Mouse (Mus musculus): ENCODE data around the gene Marco.

The Marco gene

DNA sequence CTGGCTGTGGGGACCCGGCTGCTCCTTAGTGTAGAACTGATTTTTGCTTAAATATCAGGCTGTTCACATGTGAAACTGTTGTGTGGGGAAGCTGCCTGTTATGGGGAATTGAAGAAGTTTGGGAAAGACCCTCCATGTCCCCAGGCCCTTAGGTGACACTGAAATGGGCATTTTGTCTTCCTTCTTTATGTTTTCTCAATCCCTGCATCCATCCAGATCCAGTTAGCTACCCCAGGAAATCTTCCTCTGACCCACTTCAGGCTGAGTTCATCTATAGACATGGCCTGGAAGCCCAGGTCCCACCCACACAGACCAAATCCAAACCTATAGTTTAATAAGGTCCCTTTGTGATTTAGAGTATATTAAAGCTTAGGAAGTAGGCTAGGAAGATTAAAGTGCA is at the start of gene Marco:
Gene Marco, minus strand, starts transcription at position 101 of the 400 bp plus-strand sequence.
- DNase-seq (ENCODE audit: low spot score): no peak

DNA sequence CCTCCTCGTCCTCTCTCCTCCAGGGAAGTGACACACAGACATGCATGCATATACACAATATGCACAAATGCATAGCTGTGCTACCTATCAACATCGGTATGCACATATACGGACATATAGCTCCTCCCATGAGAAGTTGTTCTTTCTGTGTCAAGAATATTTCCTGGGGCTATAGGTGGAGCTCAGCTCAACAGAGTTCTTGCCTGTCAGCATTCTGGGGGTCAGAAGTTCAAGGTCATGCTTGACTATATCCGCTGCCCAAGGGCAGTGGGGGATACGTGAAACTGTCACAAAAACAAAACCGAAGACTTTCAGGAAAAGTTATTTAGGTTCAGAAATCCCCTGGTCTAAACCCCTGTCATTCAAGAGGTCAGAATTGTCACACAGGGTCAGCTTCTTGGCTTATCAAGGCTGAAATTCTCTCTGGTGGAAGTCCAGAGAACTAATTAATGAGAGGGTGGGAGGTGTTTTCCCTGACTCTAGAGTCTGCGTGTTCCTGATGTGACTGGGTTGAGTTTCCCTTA is 34.7 kb upstream of the Marco start:
- DNase-seq (ENCODE audit: low spot score): no peak

DNA sequence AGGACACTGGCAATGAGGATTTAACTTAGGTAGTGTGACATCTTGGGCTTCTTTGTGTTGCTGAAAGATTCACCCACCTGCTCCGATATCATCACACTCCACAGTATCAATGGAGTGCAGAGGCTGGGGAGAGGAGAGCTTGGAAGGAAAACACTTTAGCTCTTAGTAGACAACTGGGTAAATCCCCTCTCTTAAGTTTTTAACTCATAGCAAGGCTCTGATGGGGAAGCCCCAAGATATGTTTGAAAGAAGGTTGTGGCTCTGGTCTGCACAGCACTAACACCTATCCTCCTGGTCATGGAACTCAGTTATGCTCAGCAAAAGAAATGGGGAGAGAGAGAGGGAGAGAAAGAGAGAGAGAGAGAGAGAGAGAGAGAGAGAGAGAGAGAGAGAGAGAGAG is 32.2 kb upstream of the Marco start:
- no peak for DNase-seq (ENCODE audit: low spot score)

DNA sequence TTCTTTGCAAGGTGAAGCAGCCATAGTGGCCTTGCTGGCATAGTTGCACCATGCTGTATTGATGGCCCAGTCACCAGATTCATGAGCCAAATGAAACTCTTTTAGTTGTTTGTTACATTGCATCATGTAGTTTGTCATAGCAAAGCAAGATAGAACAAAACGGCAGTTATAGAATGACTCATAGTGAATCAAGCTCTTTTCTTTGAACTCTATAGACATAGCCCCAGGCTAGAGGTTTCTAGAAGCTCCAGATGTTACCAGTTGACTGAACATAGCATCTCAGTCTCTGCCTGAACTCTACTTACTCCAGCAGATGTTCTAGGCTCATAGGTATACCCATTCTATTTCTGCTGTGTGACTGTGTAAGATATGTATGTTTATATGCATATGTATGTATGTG is 31.1 kb upstream of the Marco start:
- no peak for DNase-seq (ENCODE audit: low spot score)

DNA sequence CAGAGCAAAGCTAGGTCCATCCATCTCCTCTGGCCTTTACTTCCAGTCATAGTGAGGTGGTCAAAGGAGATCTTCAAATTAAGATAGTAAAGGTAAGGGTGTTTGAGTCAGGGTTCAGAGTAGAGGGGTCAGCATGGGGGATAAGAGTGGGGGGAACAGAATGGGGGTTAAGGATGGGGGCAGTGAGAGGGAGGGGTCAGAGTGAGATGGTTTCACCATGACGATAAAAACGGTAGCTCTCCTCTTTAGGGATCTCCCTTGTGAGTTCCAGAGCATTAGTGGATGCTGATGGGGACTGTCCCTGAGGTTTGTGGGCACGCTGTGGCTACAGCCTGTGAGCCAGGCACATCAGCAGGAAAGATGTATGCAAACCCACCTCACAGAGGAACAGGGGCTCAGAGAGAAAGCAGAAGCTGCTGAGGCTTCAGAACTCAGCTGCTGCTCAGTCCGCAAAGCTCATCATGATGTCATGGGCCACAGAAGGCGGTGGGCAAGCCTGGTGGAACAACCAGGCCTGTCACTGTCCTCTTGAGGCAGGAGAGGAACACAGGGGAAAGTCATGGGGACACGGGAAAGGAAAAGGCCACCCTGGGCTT is 27.6 kb upstream of the Marco start:
- DNase-seq (ENCODE audit: low spot score): no peak

DNA sequence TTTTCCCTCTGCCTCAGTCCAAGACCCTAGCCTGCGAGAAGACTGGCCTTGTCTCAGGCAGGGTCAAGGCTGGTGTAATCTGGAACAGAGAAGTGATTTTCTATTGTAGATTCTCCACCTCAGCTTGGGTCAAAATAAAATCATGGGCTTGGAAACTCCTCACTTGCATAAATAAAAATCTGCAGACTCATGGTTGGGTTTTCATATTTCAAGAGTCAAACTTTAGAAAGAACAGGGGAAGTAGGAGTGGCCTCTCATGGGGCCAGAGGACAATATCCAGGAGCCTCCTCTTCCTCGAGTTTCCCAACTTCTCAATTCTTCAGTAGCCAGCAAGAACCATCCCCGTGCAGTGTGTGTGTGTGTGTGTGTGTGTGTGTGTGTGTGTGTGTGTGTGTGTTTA is 26.9 kb upstream of the Marco start:
- no peak for DNase-seq (ENCODE audit: low spot score)

DNA sequence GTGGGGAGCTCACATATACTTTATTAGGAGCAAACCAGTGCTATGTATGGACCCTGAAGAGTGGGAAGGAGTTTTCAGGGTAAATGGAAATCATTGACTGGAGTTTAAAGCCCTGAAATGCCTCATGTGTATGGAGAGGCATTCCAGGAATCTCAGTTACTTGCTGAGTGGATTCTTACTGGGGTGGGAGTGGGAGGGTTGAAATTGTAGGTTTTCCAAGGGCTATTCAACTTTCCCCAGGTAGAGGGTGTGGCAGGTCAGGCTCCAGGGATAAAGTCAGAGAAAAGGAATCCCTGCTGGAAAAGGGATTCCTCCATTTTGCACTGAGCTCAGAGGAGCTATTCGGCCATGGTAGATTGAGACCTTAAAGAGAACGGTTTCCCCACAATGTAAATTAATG is 25.1 kb upstream of the Marco start:
- DNase-seq (ENCODE audit: low spot score): no peak

DNA sequence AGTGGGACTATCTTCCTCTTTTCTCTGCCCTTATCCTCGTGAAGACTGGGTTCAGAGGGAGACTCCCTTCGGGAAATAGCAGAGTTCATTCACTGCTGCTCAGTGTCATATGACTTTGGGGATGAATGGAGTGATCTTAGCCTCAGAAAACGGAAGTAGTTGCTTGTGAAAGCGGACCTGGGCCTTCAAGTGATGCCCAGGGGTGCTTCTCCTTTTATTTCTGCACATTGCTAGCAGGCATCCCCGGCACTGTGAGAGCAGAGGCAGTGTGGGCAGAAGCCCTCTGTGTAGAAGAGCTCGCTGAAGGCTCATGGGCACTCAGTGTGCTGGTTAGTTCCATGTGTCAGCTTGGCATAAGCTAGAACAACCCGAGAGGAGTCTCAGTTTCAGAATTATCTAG is 12.8 kb upstream of the Marco start:
- DNase-seq (ENCODE audit: low spot score): no peak

DNA sequence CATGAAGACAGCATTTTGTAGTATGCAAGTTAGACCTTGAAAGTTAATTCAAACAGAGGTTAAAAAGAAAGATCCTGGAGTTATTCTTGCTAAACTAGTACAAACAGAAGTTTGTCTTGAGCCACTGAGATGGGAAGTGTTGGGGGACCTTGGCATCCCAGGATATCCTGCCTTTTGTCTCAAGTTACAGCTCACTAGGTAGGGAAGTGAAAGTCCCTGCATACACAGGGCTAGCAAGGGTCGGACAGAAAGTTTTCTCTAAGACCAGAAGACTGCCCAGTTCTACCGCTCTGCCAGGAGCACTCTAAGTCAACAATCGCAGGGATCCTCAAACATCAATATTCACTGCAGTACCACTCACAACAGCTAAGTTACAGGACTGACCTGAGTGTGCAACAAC is 5.5 kb upstream of the Marco start:
- DNase-seq (ENCODE audit: low spot score): no peak

DNA sequence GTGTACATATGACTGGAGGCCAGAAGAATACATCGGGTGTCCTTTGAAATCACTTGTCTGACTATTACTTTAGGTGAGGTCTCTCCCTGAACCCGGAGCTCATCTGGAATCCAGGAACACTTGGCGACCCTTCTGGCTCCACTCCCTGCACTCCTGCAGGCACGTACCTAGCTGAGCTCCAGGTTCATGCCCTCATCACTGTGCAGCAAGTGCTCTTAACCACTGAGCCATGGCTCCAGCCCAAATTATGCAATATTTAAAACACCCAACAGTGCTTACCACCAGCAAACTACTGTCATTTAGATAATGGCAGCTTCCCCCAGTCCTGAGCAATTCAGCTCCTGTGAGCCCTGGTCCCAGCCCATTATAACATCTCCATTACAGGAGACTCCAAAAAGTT is 4.2 kb upstream of the Marco start:
- DNase-seq (ENCODE audit: low spot score): no peak

DNA sequence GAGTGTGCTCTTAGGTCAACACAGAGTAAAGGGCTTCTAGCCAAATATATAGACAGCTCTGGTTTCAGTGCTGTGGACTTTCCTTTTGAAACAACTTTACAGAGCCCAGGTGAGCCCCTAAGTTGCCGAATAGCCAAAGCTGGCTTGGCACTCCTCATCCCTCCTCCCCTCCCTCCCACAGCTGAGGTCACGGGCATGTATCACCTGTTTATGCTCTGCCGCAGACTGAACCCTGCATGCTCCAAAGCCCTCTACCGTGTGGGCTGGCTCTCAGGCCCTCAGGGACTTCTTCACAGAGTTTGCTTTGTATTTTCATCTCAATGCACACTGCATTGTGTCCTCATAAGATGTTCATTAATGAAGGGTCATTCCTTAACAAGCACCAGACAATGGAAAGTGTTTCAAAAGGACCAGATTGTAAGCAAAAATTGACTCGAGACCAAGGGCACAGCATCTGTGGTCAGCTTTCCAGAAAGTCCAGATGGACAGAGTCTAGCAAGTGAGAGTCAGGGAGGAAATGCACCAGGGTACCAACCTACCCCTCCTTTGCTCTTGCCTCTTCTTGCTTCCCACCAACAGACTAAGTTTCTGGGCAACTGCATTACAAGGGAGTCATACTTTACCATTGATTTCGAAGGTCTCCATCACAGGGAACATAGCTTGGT is 646 bp downstream of the Marco start:
- DNase-seq (ENCODE audit: low spot score): no peak

DNA sequence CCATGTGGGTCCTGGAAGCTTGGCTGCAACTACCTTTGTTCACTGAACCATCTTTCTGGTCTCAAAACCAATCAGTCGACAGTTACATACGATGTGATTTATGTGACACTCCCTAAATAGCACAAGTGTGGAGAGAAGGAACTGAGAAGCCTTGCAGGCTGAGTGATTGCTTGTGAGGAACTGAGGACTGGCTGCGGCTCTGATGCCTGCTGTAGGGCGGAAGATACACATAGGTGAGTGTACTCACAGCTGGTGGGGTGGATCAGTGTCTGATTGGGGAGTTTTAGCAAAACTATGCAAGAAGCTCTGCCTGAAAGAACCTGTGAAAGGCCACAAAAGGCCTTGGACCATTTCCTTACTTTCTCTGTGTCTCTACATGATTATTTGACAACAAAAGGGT is 3.3 kb downstream of the Marco start:
- DNase-seq (ENCODE audit: low spot score): no peak

DNA sequence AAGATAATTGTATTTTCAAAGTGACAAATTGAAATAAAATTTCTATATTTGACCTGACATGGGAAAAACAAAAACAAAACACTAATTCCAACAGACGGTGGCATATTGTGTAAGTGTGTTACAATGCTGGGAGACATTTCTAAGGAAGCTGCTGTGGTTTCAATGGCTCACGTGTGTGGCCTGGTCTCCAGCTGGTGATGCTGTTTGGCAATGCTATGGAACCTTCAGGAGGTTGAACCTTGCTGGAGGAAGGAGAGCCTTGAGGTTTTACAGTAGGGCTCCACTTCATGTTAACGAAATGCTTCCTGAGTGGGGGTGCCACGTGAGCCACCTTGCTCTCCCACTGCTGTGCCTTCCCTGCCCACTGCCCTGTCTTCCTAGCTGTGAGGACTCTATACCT is 6.8 kb downstream of the Marco start:
- DNase-seq (ENCODE audit: low spot score): no peak

DNA sequence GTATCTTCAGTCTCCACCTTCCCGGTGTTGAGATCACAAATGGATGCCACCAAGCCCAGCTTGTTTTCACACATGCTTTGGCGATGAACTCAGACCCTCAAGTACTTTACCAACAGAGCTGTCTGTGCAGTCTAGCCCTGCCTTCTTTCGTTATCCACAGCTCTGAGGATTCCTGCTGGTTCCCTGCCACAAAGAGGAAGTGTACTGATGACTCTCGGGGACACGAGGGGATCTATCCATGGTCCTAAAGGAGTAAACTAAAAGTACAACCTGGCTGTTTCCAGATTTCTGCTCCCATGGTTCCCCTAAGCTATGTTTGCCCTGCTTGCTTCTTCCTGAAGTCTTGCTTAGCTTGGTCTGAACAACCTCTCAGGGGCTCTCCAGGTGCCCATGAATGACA is 23.9 kb downstream of the Marco start:
- no peak for DNase-seq (ENCODE audit: low spot score)

DNA sequence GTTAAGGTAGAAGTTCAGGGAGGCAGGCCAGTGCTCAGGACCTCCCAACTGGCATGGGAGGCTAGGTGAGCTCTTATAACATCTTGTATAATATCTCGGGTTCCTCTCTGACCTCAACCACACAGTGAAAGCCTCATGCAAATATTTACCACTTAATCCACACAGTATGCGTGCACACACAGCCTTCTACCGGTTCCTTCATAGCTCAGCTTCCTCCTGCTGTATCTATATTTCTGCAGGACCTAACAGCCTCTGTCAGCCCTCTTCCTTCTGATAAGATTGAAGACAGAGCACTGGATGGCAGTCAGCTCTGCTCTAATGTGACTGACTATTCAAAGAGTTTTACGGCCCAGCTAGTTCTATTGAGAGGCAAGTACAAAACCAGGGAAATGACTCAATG is 30.0 kb downstream of the Marco start:
- no peak for DNase-seq (ENCODE audit: low spot score)

DNA sequence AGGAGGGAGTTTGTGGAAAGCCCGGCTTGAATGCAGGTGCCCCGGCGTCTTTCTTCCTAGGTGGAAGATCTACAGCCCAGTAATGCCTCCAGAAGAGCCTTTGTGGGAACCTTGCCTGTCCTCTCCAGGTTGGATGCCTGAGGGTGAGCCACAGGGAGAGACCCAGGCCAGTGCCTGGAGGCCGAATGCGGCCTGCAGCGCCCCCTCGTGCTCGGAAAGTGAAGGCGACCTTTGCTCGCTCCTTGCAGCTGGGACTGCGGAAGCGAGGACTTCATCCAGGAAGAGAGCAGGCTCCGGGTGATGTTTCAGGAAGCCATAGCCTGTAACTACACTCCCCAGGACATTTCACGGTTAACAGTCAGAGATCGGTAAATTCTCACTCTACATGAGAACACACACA is 35.9 kb downstream of the Marco start:
- peak; percentile 22 for DNase-seq (ENCODE audit: low spot score)

DNA sequence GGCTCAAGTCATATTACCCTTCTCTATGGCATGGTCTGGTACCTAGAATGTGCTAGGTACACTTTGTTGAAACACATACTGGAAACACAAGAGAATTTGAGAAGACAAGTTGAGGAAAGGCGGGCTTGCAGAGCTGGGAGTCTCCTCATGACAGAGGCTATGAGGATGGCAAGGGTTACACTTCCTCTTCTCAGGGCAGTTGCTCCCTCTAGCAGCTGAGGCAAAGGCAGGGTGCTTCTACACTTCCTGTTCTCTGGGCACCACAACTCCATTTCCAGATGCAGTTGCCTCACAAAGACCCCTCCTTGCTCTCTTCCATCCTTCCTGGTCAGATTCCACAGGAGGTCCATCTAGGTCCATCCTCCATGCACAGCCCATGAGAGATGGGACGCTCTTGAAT is 37.5 kb downstream of the Marco start:
- no peak for DNase-seq (ENCODE audit: low spot score)

DNA sequence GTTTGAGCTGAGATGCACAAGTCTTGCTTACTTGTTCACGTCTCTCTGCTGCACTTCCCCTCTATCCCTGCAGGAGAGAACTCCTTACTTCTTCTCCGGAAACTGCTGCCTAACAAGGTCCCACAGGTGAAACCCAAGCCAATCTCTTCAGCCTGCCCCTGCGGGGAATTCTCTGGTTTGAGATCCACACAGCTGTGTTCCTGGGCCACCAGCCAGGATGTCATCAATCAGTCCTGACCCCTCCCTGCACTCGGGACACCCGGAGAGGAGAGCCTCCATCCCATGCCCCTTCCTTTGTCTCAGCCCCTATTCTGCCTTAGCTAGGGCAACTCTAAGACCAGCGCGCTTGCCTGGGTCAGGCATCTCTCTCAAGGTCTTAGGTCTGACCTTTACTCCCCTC is 38.1 kb downstream of the Marco start:
- DNase-seq (ENCODE audit: low spot score): no peak

DNA sequence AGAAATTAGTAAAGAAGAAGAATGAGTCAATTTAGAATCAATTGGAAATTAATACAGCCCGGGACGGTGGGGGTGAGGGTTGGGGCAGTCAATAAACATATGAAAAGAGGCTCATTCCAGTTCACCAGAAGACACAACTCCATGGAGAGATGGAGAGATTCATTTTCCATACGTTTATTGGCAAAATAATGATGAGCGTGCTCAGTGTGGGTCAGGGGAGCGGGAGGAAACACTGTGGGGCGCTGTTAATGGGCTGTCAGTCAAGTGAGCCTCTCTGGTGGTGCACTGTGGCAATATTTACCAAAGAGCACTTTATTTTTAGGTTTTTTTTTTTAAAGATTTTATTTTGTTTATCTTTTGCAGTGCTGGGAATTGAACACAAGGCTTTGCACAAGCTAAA is 45.8 kb downstream of the Marco start:
- DNase-seq (ENCODE audit: low spot score): no peak

DNA sequence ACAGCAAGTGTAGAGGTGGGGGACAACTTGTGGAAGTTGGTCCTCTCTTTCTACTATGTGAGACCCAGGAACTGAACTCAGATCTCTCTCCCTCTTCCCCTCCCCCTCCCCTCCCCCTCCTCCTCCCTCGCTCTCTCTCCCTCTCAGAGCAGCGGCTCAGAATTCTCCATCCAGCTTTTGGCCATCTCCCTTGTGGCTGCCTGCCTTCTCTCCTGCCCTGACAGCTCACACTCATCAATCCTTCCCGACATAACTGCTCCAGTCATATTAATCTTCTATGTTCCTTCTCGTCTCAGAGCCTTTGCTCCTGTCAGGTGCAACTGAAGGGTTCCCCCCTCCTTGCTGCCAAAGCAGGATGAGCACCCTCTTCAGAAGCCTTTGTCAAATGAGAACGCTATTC is 46.3 kb downstream of the Marco start:
- no peak for DNase-seq (ENCODE audit: low spot score)

DNA sequence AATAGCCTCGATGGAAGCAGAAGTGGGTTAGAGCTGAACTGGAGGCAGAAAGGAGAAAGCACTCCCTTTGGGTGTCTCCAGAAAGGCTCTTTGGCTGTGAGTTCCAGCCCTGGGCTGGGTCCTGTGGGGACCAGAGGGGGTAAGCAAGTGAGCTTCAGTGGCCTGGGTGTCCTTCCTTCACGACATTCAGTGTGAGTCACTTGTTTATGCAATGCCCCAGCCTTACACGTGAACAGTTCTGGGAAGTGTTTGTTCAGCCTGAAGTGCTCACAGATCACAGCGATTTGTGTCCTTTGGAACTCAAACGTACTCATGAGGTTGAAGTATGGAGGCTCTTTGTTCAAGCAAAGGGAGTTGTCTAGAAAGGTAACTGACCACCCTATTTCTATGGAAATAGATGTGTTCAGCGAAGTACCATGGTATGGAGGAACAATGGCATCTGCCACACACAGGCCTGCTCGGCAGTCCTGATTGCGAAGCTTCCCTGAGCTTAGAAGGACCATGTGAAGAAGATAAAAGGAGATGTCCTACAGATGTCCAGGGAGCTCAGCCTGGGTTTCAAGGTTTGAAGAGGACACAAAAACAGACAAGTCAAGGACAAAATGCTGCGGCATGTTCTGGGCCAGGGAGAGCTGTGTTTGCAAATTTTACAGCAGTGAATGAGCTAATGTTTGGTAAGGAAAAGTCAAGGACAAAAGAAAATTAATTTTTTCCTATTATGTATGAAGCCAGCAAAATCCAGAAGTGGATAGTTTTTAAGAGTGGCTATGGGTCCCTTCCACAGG is 53.1 kb downstream of the Marco start:
- DNase-seq (ENCODE audit: low spot score): no peak

DNA sequence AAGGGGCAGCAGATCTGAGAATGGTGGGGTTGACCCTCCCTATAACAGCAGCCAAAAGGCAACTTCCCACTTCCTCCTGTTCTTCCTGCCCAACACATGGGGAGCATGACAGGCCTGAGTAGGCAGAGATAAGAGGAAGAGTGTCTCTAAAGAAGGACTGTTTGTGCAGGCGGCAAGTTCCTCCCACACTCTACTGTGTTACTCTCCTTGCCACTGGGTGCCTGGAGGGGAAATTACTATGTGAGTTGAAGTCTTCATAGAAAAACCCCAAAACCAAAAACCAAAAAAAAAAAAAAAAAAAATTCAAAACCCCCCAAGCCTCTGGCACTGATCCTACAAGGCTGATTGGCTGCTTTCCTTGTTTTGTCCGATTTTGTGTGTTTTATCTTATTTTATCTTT is 55.2 kb downstream of the Marco start:
- DNase-seq (ENCODE audit: low spot score): no peak

DNA sequence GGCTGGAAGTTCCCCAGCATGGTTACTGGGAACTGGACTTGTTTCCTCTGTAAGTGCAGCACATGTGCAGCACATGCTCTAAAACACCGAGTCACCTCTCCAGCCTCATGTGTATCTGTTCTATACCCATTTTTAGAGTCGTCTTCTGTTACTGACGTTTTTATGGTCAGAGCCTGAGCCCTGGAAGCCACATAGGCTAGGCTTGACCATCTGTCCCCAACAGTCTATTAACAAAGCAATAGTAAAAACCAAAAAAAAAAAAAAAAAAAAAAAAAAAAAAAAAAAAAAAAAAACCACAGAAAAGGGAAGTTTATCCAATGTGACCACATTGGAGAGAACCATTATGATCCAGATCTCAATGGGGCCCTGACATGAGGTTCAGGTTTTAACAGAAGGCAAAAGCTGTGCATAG is 61.6 kb downstream of the Marco start:
- no peak for DNase-seq (ENCODE audit: low spot score)
